Mouse (Mus musculus): ENCODE data around the gene B3glct. TPM values are rescaled to one million over a fixed set of nuclear protein-coding genes. Genes with fewer than 3 reads are reported as not detected.

Gene B3glct
- 16.4 TPM in 2 replicates for polyA plus RNA-seq (2016; fragmentation: Nextera tagmentation; extraction: Ambion mirVana)

DNA sequence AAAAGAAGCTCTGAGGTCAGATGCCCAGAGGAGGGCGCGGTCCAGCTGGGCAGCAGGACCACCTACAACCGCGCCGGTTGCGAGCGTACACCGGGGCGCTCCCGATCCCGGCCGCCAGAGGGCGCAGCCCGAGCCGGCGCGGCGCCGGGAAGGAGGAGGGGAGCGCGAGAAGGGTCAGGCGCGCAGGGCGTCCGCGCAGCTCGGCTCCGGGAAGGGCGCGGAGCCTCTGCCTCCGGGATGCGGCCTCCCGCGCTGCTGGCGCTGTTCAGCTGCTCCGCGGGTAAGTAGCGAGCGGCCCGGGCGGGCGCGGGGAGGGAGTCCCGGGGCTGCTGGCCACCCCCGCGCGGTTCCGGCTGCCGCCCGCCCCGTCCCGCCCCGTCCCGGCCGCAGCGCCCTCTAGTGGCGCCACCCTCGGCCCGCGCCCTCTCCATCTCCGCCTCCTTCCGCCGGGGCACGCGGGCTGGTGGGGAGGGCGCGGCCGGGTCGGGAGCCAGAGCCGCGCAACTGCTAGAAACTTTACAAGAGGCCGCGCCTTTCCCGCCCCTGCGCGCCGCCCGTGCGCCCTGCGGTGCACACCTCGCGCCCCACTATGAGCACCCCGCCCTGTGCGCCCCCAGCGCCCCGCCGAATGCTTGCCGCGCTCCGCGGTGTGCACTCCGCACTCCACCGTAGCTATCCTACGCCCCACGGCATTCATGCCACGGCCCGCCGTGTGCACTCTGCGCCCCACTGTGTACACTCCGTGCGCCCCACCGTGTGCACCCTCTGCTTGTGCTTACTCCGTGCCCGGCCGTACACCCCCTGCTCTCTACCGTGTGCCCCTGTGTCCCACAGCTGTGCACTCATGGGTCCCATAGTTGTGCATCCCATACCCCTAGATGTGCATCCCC, at the start of gene B3glct:
Gene B3glct, plus strand, starts transcription at position 131 of the 890 bp plus-strand sequence.
- Histone ChIP-seq H3K4me1 (peaks cover 9% of the 10 kb centered on the region), H3K27me3 (peaks cover 7% of the 10 kb centered on the region; the same call in 1 of the 2 replicates), H3K36me3 (replicated peaks) (no peaks in the 10 kb centered on the region), H3K4me2 (peak within 1 kb of the TSS; percentile 94), H3K4me3 (replicated peaks) (peak within 1 kb of the TSS; percentile 73), H3K9me3 (no peaks in the 10 kb centered on the region), H3K9ac (peak within 1 kb of the TSS; percentile 69), H3K27ac (peak within 1 kb of the TSS; percentile 68)
- peak; percentile 94 for ATAC-seq (ENCODE audit: low FRiP score)
- WGBS = 0% methylated on average over 58 of the region's 106 CpGs

DNA sequence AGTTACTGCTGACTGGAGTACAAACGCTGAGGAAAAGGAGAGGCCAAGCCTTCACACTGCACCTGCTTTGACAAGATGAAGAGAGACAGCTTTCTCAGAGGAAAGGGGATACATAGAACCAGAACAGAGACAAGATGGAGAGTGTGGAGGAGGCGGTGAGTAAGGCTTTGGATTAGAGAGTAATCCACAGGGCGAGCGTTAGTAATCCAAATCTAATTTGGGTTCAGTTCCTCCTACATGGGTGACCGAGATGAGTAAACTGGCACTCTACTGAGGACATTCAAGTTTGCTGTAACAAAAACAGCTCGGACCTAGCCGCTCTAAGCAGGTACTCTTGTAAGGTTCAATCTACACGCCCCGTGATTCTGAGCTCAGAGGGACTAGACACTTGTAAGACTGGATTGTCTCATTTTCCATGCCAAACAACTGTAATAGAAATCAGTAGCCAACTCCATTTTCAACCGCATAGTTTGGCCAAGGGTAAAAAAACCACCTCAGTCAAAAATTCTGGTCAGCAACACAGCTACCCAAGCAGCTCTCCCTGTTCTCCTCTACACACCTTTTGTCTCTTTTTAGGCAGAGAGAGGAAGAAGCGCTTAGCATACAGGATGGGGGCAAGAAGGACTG, 43.5 kb upstream of the B3glct start:
- Histone ChIP-seq H3K4me1 (peaks cover 29% of the 10 kb centered on the region), H3K4me2 (peak overlapping the region; percentile 95), H3K36me3 (replicated peaks) (peaks cover 42% of the 10 kb centered on the region)

DNA sequence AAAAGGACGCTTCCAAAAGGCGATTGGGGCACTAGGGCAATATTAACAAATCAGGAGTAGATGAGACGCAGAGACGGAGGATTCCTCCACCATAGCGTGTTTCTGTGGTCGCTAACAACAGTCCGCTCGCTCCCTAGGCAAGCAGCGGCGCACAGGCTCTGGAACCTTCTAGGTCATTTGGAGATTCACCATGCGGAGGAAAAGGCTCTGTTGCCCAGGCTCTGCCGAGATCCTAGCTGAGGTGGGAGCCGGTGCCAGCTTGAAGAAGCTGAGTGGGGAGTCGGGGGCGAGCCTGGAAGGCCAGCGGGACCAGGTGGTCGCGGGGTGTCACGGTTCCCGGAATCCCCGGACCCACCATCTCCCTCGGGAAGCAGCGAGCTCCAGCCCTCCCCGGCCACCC, 42.5 kb upstream of the B3glct start:
- Histone ChIP-seq H3K9ac (peak overlapping the region; percentile 84), H3K36me3 (replicated peaks) (peaks cover 32% of the 10 kb centered on the region), H3K4me1 (peaks cover 29% of the 10 kb centered on the region), H3K27me3 (no peaks in the 10 kb centered on the region), H3K4me2 (peak overlapping the region; percentile 95), H3K27ac (peak overlapping the region; percentile 81), H3K4me3 (replicated peaks) (peak overlapping the region; percentile 75), H3K9me3 (no peaks in the 10 kb centered on the region)
- under 1% methylated on average over 24 of the region's 24 CpGs for WGBS
- no peak for ATAC-seq (ENCODE audit: low FRiP score)

More for the DNA sequence above, 43.5 kb upstream of the B3glct start:
- H3K9ac ChIP-seq = peak overlapping the region; percentile 84
- 71% methylated on average over 11 of the region's 11 CpGs for WGBS
- H3K27ac ChIP-seq = no peak overlapping the region
- no peak for ATAC-seq (ENCODE audit: low FRiP score)
- H3K27me3 ChIP-seq = no peaks in the 10 kb centered on the region
- no peaks in the 10 kb centered on the region for H3K9me3 ChIP-seq
- H3K4me3 ChIP-seq (replicated peaks) = peak overlapping the region; percentile 75

DNA sequence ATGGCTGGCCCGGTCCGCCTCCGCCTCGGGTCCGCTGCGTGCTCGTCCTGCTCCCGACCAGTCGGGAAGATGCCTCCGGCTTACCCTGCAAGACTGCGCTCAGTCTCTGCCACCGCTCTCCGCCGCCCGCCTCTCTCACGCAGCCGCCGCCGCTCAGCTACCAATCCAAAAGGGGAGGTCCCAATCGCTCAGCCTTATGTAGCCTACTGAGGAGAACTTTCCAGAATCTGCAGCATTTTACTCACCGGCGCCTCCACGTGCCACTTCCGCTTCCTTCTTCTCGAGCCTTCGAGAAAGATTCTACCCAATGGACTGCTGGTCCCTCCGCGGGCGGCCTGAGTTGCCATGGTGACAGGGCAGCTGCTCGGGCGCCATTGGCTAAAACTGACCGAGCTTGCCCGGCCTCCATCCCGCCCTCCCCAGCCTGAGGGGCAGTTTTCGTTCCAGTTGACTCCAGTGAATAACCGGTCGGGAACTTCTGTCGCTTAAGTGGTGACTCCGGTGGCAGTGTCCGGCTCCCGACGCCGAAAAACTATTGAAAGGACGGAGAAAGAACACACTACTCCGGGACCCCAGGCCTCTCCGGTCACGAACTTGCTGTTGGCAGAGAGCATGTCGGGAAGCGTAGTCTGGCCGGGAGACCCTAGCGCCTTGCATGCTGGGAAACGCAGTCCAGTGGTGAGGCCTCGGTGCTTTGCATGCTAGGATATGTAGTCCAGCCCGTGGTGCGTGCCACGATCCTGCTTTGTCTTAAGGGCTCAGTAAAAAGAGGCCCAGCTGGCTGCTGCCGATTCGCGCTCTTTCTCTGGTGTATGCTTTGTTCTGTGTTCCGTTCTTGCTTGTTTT, 41.7 kb upstream of the B3glct start, which contains the start of gene Hsph1:
Gene Hsph1, minus strand, starts transcription at position 302 of the 846 bp plus-strand sequence.
- H3K4me2 ChIP-seq = peak within 1 kb of the TSS; percentile 95
- H3K9me3 ChIP-seq = no peaks in the 10 kb centered on the region
- under 1% methylated on average over 60 of the region's 60 CpGs for WGBS
- H3K27ac ChIP-seq = peak within 1 kb of the TSS; percentile 81
- no peaks in the 10 kb centered on the region for H3K27me3 ChIP-seq
- peak; percentile 98 for ATAC-seq (ENCODE audit: low FRiP score)
- H3K4me3 ChIP-seq (replicated peaks) = peak within 1 kb of the TSS; percentile 75
- H3K4me1 ChIP-seq = peaks cover 29% of the 10 kb centered on the region
- peaks cover 24% of the 10 kb centered on the region for H3K36me3 ChIP-seq (replicated peaks)
- peak within 1 kb of the TSS; percentile 84 for H3K9ac ChIP-seq

DNA sequence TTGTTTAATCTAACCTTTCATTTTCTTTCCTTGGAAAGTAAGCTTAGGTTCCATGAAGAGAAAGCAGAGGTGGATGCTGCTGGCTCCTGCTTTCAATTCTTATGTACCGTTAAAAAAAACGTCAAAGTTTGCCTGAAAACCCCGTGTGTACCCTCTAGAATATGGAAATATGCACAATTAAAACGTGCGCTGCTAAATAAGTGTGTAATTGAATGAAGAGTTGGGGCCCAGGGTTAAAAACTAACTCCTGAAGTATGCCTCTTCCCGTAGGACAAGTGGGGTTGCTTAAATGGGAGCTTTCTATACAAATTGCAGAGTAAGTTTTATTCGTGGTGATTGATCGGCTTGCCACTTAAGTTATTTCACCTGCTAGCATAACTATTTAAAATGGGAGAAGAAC, 40.7 kb upstream of the B3glct start:
- H3K36me3 ChIP-seq (replicated peaks) = peaks cover 14% of the 10 kb centered on the region
- H3K9me3 ChIP-seq = no peaks in the 10 kb centered on the region
- H3K27me3 ChIP-seq = no peaks in the 10 kb centered on the region
- H3K4me2 ChIP-seq = peak overlapping the region; percentile 95
- ATAC-seq (ENCODE audit: low FRiP score) = no peak
- no peak overlapping the region; the same call in 1 of the 2 replicates for H3K9ac ChIP-seq
- 48% methylated on average over 8 of the region's 8 CpGs for WGBS
- peak overlapping the region; percentile 75; the same call in 1 of the 2 replicates for H3K4me3 ChIP-seq (replicated peaks)
- no peak overlapping the region for H3K27ac ChIP-seq
- H3K4me1 ChIP-seq = peaks cover 29% of the 10 kb centered on the region

DNA sequence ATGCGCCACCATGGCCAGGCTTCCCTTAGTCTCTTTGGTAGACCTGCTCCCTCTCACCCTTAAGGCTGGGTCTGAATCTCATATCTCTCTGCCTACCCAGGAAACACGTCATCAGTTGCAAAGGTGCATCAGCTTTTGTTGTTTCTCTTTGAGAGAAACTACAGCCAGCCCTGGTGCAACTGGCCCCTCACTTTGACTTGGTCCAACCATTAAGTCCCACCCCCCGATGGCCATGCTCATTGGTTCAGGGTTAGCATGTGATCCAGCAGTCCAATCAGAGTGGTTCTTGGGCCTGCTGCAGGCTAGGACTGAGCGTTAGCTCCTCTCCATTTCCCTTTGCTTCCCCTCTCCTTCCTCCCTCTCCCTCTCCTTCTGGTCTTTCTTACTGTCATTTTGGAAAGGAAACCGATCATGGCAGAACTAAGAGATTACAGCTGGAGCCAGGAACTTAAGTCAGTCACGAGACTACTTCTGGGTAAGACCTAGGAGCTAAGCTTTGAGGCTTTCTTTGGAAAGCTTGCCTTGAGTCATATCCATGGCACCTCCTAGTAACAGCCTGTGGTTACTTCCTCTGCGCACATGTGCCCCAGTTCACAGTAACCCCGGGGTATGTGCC, 36.6 kb upstream of the B3glct start:
- no peaks in the 10 kb centered on the region for H3K9me3 ChIP-seq
- peaks cover 3% of the 10 kb centered on the region for H3K4me1 ChIP-seq
- H3K36me3 ChIP-seq (replicated peaks) = no peaks in the 10 kb centered on the region
- ATAC-seq (ENCODE audit: low FRiP score) = no peak
- WGBS = 91% methylated on average over 8 of the region's 8 CpGs
- no peaks in the 10 kb centered on the region for H3K27me3 ChIP-seq
- H3K27ac ChIP-seq = no peak overlapping the region
- H3K4me2 ChIP-seq = no peak overlapping the region
- H3K9ac ChIP-seq = no peak overlapping the region
- H3K4me3 ChIP-seq (replicated peaks) = no peak overlapping the region

DNA sequence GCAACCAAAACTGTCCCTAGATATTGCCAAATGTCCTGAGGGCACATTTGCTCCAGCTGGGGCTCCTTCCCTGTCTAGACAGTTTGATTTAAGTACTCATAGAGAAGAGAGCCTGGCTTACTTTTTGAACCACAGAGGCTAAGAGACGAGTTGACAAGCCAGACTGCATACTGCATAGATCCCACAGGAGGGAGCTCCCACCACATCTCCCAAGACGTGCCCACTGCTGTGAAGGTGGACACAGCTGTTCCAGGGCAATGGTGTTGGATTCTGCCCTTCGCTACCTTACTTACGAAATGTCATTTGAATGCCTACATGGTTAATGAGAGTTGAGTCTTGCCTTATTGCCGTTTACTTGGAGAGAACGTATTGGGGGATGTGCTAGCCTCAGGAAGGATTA, 35.7 kb upstream of the B3glct start:
- no peak overlapping the region for H3K4me2 ChIP-seq
- ATAC-seq (ENCODE audit: low FRiP score) = no peak
- no peaks in the 10 kb centered on the region for H3K9me3 ChIP-seq
- no peak overlapping the region for H3K9ac ChIP-seq
- no peaks in the 10 kb centered on the region for H3K36me3 ChIP-seq (replicated peaks)
- 62% methylated on average over 6 of the region's 6 CpGs for WGBS
- H3K27ac ChIP-seq = no peak overlapping the region
- H3K27me3 ChIP-seq = no peaks in the 10 kb centered on the region
- H3K4me3 ChIP-seq (replicated peaks) = no peak overlapping the region
- H3K4me1 ChIP-seq = peaks cover under 1% of the 10 kb centered on the region

DNA sequence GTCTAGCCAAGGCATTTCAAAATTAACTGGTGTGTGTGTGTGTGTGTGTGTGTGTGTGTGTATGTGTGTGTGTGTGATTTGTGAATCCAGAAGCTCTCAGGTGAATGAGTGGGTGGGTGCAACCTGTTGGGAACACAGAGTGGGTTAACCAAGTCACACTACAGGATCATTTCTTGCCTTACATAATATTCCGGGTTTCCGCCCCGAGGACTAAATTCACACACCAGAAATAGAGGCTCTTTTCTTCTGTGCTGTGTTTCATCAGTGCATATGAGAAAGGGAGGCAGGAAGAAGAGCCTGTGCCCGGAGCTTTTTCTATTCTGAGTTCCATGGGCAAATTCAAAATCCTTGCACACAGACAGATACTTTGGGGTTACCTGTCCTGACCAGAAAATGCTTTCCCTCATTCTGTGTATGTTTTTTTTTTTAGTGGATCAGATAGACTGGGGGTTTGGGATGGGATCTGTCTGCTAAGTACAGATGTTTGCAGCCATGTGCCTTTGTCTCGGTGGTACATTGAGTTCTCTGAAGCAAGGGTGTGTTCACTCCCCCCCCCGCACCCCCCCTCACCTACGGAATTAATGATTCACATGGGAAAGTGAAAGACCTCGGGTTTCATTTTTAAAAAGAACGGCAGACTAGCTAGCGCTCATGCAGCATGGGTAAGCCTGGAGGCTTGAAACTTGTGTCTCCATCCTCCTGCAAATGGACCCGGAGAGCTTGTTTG, 35.1 kb upstream of the B3glct start:
- H3K9me3 ChIP-seq = no peaks in the 10 kb centered on the region
- H3K4me1 ChIP-seq = peaks cover 4% of the 10 kb centered on the region
- H3K9ac ChIP-seq = no peak overlapping the region
- 88% methylated on average over 11 of the region's 11 CpGs for WGBS
- H3K4me2 ChIP-seq = no peak overlapping the region
- ATAC-seq (ENCODE audit: low FRiP score) = no peak
- H3K27me3 ChIP-seq = no peaks in the 10 kb centered on the region
- no peaks in the 10 kb centered on the region for H3K36me3 ChIP-seq (replicated peaks)
- no peak overlapping the region for H3K27ac ChIP-seq
- H3K4me3 ChIP-seq (replicated peaks) = no peak overlapping the region

DNA sequence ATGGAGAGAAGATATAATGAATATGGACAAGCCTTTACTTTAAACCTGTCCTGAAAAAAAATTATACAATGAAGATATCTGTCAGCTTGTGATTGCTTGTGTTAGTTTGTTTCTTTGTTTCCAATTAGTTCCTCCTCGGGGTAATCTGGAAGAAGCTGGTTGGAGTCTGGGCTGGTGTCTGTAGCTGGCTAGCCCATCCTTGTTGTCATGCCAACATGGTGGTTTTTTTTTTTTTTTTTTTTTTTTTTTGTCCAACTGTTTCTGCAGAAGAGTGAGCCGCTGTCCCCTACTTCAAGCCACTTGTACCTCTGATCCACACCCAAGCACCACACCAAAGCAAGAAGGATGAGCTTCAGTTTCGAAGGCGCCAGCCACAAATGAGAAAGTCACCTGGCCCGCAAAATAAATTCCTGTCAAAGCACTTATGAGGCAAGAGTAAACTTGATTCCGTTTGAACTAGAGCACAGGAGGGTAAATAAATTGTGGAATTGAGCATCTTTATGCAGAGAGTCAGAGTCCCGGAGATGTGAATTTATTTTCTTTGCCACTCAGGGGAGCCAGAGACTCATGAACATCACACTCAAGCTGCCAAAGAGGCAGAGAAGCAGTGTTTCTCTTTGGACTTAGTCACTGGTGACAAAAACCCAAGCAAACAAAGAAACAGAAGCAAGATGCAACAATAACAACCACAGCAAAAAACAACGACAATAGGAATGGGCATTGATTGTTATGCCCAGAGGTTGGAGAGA, 30.5 kb upstream of the B3glct start:
- no peak for ATAC-seq (ENCODE audit: low FRiP score)
- WGBS = 79% methylated on average over 8 of the region's 8 CpGs
- H3K4me1 ChIP-seq = peaks cover 9% of the 10 kb centered on the region
- no peak overlapping the region for H3K4me3 ChIP-seq (replicated peaks)
- no peaks in the 10 kb centered on the region for H3K36me3 ChIP-seq (replicated peaks)
- H3K27ac ChIP-seq = no peak overlapping the region
- H3K9me3 ChIP-seq = no peaks in the 10 kb centered on the region
- H3K4me2 ChIP-seq = no peak overlapping the region
- H3K27me3 ChIP-seq = no peaks in the 10 kb centered on the region
- H3K9ac ChIP-seq = no peak overlapping the region

DNA sequence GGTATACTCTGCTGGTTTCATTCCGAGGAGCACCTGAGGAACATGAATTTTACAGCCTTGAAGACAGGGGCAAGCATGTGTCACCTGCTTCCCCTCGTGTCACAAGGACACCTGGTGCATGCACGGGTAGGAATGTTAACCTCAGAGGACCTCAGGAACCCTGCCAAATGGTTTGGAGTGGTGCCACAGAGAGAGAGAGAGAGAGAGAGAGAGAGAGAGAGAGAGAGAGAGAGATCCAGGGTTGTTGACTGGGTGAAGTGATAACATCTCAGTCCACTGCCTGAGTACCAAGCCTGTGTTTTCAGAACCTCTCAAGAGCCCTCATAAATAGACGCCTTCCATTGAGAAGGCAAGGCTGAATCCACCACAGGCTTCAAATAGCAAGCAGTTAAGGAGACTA, 29.8 kb upstream of the B3glct start:
- Histone ChIP-seq H3K36me3 (replicated peaks) (no peaks in the 10 kb centered on the region), H3K4me1 (peaks cover 9% of the 10 kb centered on the region), H3K9me3 (no peaks in the 10 kb centered on the region), H3K4me2 (no peak overlapping the region), H3K27ac (no peak overlapping the region), H3K9ac (no peak overlapping the region), H3K27me3 (no peaks in the 10 kb centered on the region), H3K4me3 (replicated peaks) (no peak overlapping the region)
- no peak for ATAC-seq (ENCODE audit: low FRiP score)
- 81% methylated on average over 4 of the region's 4 CpGs for WGBS
